ENCODE assay signal across 9 mouse cellular contexts in genomic region chr2:19909171-19909899, GRCm38 (mm10). TPM values are rescaled to one million over a fixed set of nuclear protein-coding genes. Genes with fewer than 3 reads are reported as not detected.
DNase-seq lines count a peak whose midpoint lies in the region; ATAC-seq lines count a peak whose summit lies in the region.
"Had no signal": no experiment of that assay in that cellular context is flagged by ENCODE, and none has a peak within 500 bp of the region (broad histone marks: within the 10 kb centered on the region; RNA-seq: fewer than 3 reads in every experiment).

TSS of gene Etl4 (plus strand) at chr2:19909780.

- no peaks in the 10 kb centered on the region for H3K36me3 ChIP-seq in intestine, embryonic 14.5 days (ENCODE audit: control insufficient read depth, insufficient read depth, low read length)
- no peaks in the 10 kb centered on the region for H3K36me3 ChIP-seq in limb, embryonic 11.5 days (ENCODE audit: control insufficient read depth, insufficient read depth, low read length)
- H3K36me3 ChIP-seq in midbrain, embryonic 16.5 days (ENCODE audit: control insufficient read depth, insufficient read depth, low read length), result no peaks in the 10 kb centered on the region

- H3K27ac ChIP-seq in intestine, embryonic 14.5 days (ENCODE audit: low read depth), result no peak within 1 kb of the TSS
- H3K27ac ChIP-seq in limb, embryonic 11.5 days (replicated peaks; ENCODE audit: low read depth, low read length), result no peak within 1 kb of the TSS
- no peak within 1 kb of the TSS for H3K27ac ChIP-seq in midbrain, embryonic 16.5 days (ENCODE audit: low read length)

- ATAC-seq in intestine, embryonic 14.5 days (replicated peaks; ENCODE audit: low FRiP score, low TSS enrichment, low read depth), result peak; percentile 85
- ATAC-seq in limb, embryonic 11.5 days (ENCODE audit: insufficient number of reproducible peaks, low FRiP score, low TSS enrichment, low read depth), result peak; percentile 93
- peak; percentile 97 for ATAC-seq in midbrain, embryonic 16.5 days

- H3K9me3 ChIP-seq in intestine, embryonic 14.5 days (ENCODE audit: control insufficient read depth, low read length), result no peaks in the 10 kb centered on the region
- no peaks in the 10 kb centered on the region for H3K9me3 ChIP-seq in limb, embryonic 11.5 days (ENCODE audit: control insufficient read depth, low read length)
- H3K9me3 ChIP-seq in midbrain, embryonic 16.5 days (replicated peaks; ENCODE audit: control insufficient read depth, low read length, poor library complexity, severe bottlenecking), result no peaks in the 10 kb centered on the region

- no peaks in the 10 kb centered on the region for H3K4me1 ChIP-seq in intestine, embryonic 14.5 days (replicated peaks; ENCODE audit: control insufficient read depth, insufficient read depth, low read length)
- no peaks in the 10 kb centered on the region for H3K4me1 ChIP-seq in limb, embryonic 11.5 days (ENCODE audit: control insufficient read depth, insufficient read depth, low read length)
- H3K4me1 ChIP-seq in midbrain, embryonic 16.5 days (ENCODE audit: control insufficient read depth, insufficient read depth, low read length), result peaks cover 8% of the 10 kb centered on the region

- peak within 1 kb of the TSS; percentile 47 for H3K4me3 ChIP-seq in intestine, embryonic 14.5 days (ENCODE audit: low read depth, low read length)
- H3K4me3 ChIP-seq in limb, embryonic 11.5 days (ENCODE audit: low read depth, low read length), result peak within 1 kb of the TSS; percentile 41
- peak within 1 kb of the TSS; percentile 50 for H3K4me3 ChIP-seq in midbrain, embryonic 16.5 days (ENCODE audit: low read depth, low read length)
- H3K4me3 ChIP-seq: myocyte had no signal

- intact Hi-C loops in gastrocnemius, postnatal 36 days (cut with DNase I), result loop anchor here (10.0 kb wide), 1 partner anchor 395 kb away; no protein-coding TSS in a partner anchor

- H3K4me2 ChIP-seq in intestine, embryonic 14.5 days (ENCODE audit: low read length), result peak within 1 kb of the TSS; percentile 92
- H3K4me2 ChIP-seq in limb, embryonic 11.5 days (ENCODE audit: low read depth, severe bottlenecking), result peak within 1 kb of the TSS; percentile 85
- peak within 1 kb of the TSS; percentile 96 for H3K4me2 ChIP-seq in midbrain, embryonic 16.5 days (ENCODE audit: low read length)

- peaks cover 30% of the 10 kb centered on the region for H3K27me3 ChIP-seq in intestine, embryonic 14.5 days (replicated peaks; ENCODE audit: control insufficient read depth, insufficient read depth, low read length)
- peaks cover 27% of the 10 kb centered on the region for H3K27me3 ChIP-seq in limb, embryonic 11.5 days (ENCODE audit: control insufficient read depth, insufficient read depth, low read length)
- H3K27me3 ChIP-seq in midbrain, embryonic 16.5 days (ENCODE audit: control insufficient read depth, insufficient read depth, low read depth, low read length), result peaks cover 10% of the 10 kb centered on the region

- H3K9ac ChIP-seq in intestine, embryonic 14.5 days (ENCODE audit: low read length), result peak within 1 kb of the TSS; percentile 29
- peak within 1 kb of the TSS; percentile 14; the same call in 1 of the 2 replicates for H3K9ac ChIP-seq in limb, embryonic 11.5 days (ENCODE audit: low read length)
- peak within 1 kb of the TSS; percentile 69 for H3K9ac ChIP-seq in midbrain, embryonic 16.5 days (ENCODE audit: low read depth, low read length)

- peak; percentile 30 for DNase-seq in ovary, postnatal 36 days (ENCODE audit: low spot score)
- DNase-seq in ovary, adult 18-20 months (ENCODE audit: low spot score), result no peak
- DNase-seq in embryo, embryonic 11.5 days (ENCODE audit: low read depth, low spot score), result peak; percentile 60
- DNase-seq in gastrocnemius, postnatal 36 days, result no peak
- peak; percentile 85 for DNase-seq in intestine, embryonic 14.5 days (ENCODE audit: low spot score)
- peak; percentile 84 for DNase-seq in limb, embryonic 11.5 days (ENCODE audit: low spot score)
- peak; percentile 42 for DNase-seq in yolk sac, embryonic 10.5 days (ENCODE audit: low spot score)

- WGBS in intestine, embryonic 14.5 days, result under 1% methylated on average over 37 of the region's 37 CpGs
- WGBS in limb, embryonic 11.5 days, result under 1% methylated on average over 37 of the region's 37 CpGs
- WGBS in midbrain, embryonic 16.5 days, result under 1% methylated on average over 32 of the region's 37 CpGs

RNA-seq across cellular contexts. Expression of gene Etl4, which starts in this region (rescaled TPM):
- total RNA-seq in gastrocnemius, postnatal 36 days (2021), result 10 to 100 TPM; 50.1 to 52.0 TPM
- 47.8 and 49.3 TPM in 2 replicates for polyA plus RNA-seq in intestine, embryonic 14.5 days (2014; fragmentation: Nextera tagmentation; extraction: Ambion mirVana)
- polyA plus RNA-seq in limb, embryonic 11.5 days (2014; fragmentation: Nextera tagmentation; extraction: Ambion mirVana), result 13.5 and 14.2 TPM in 2 replicates
- 3.5 and 4.9 TPM in 2 replicates for polyA plus RNA-seq in midbrain, embryonic 16.5 days (2015; fragmentation: Nextera tagmentation; extraction: Ambion mirVana)

Comparison
In these comparisons a context has a peak if more than half of its experiments do, and no peak if none do; other contexts are left out.
1. DNase-seq: peak in ovary, postnatal 36 days (single experiment), embryo, embryonic 11.5 days (single experiment), intestine, embryonic 14.5 days (single experiment), limb, embryonic 11.5 days (single experiment) and yolk sac, embryonic 10.5 days (single experiment); none in ovary, adult 18-20 months (single experiment) and gastrocnemius, postnatal 36 days (0 of 2).
2. H3K9ac ChIP-seq: peak in every context shown above with its lines; median percentile 69 in midbrain, embryonic 16.5 days; 29 in intestine, embryonic 14.5 days; 14 in limb, embryonic 11.5 days.
3. Peak in every context shown above with its lines, with median percentiles within 50 percentile points of each other: ATAC-seq, H3K4me2 ChIP-seq and H3K4me3 ChIP-seq.